Mouse (Mus musculus) embryonic facial prominence, embryonic 11.5 days (tissue): ENCODE results near the gene Fxyd5. TPM values are rescaled to one million over a fixed set of nuclear protein-coding genes. Genes with fewer than 3 reads are reported as not detected.
A peak's percentile ranks its signal among the peaks of the same experiment; 100 is the strongest.

Experiments used
- ATAC-seq: fragments of 200-750 bp; cut with Nextera tagmentation; replicated peaks from 2 replicates; pipeline ENCODE4 v1.8.0; 2017; ENCODE audit warnings: low read depth; ENCODE audit not compliant: insufficient number of reproducible peaks, low FRiP score, low TSS enrichment
- DNase-seq: peaks from one replicate; pipeline ENCODE4 v3.0.0-alpha.2; 2015; ENCODE audit warnings: low spot score
- H3K27ac ChIP-seq: fragments of 300-500 bp; sonication (generic); replicated peaks from 2 replicates; pipeline ENCODE4 v1.5.1; 2014; ENCODE audit warnings: mild to moderate bottlenecking, low read depth, low read length, control low read depth
- H3K27me3 ChIP-seq: fragments of 300-500 bp; sonication (generic); 2 replicates; pipeline ENCODE4 v1.6.1; 2014; ENCODE audit warnings: mild to moderate bottlenecking, low read length, moderate library complexity, mixed read lengths; ENCODE audit not compliant: control insufficient read depth, insufficient read depth
- H3K36me3 ChIP-seq: fragments of 300-500 bp; sonication (generic); replicated peaks from 2 replicates; pipeline ENCODE4 v1.6.1; 2014; ENCODE audit warnings: low read depth, mild to moderate bottlenecking, low read length, moderate library complexity, mixed read lengths; ENCODE audit not compliant: control insufficient read depth, insufficient read depth
- H3K4me1 ChIP-seq: fragments of 300-500 bp; sonication (generic); 2 replicates; pipeline ENCODE4 v1.6.1; 2014; ENCODE audit warnings: low read length, mixed read lengths; ENCODE audit not compliant: control insufficient read depth, insufficient read depth
- H3K4me2 ChIP-seq: fragments of 300-500 bp; sonication (generic); 2 replicates; pipeline ENCODE4 v1.6.1; 2014; ENCODE audit warnings: low read depth, mild to moderate bottlenecking, control low read depth, low read length, moderate library complexity
- H3K4me3 ChIP-seq: fragments of 300-500 bp; sonication (generic); 2 replicates; pipeline ENCODE4 v1.5.1; 2014; ENCODE audit warnings: low read depth, low read length, control low read depth
- H3K9ac ChIP-seq: fragments of 300-500 bp; sonication (generic); replicated peaks from 2 replicates; pipeline ENCODE4 v1.6.1; 2014; ENCODE audit warnings: mild to moderate bottlenecking, control low read depth, low read length
- H3K9me3 ChIP-seq: fragments of 300-500 bp; sonication (generic); replicated peaks from 2 replicates; pipeline ENCODE4 v1.6.1; 2016; ENCODE audit warnings: mild to moderate bottlenecking, low read length, inconsistent platforms, mixed read lengths; ENCODE audit not compliant: control insufficient read depth
- WGBS: fragments of 180-500 bp; shearing (Covaris S2); extraction: QIAGEN DNeasy Blood & Tissue Kit; methylation state at CpG from one replicate; pipeline ENCODE4 v1.1.7; 2014; 5-methylcytosine and 5-hydroxymethylcytosine counted together
- polyA plus RNA-seq: library from polyadenylated mRNA; unstranded; fragments of >200 nt; fragmentation: Nextera tagmentation; extraction: Ambion mirVana; gene quantifications from 2 replicates; pipeline ENCODE4 v1.2.1, GENCODE M21; 2014

Gene Fxyd5
- polyA plus RNA-seq, 1 experiment from 2014 or later: 10.3 TPM

- Histone ChIP-seq H3K4me1 (no peaks in the 10 kb centered on the region; the same call in 1 of the 2 replicates), H3K27ac (no peak overlapping the region), H3K9ac (no peak overlapping the region), H3K4me3 (no peak overlapping the region), H3K4me2 (no peak overlapping the region), H3K27me3 (no peaks in the 10 kb centered on the region), H3K9me3 (no peaks in the 10 kb centered on the region), H3K36me3 (no peaks in the 10 kb centered on the region)
- DNase-seq (no peak), ATAC-seq (no peak)
These were observed 39.8 kb upstream of the Fxyd5 start for GRCm38 (mm10) chr7:31082106-31082505.

GRCm38 (mm10) chr7:31081106-31081505 is 38.8 kb upstream of the Fxyd5 start:
- Histone ChIP-seq H3K4me2 (no peak overlapping the region), H3K9ac (no peak overlapping the region), H3K27me3 (no peaks in the 10 kb centered on the region), H3K36me3 (no peaks in the 10 kb centered on the region), H3K9me3 (no peaks in the 10 kb centered on the region), H3K4me3 (no peak overlapping the region), H3K27ac (no peak overlapping the region), H3K4me1 (no peaks in the 10 kb centered on the region; the same call in 1 of the 2 replicates)
- DNase-seq (no peak), ATAC-seq (no peak)
- WGBS: 21% methylated on average over 1 of the region's 1 CpGs

- no peak overlapping the region for H3K4me2 ChIP-seq
- H3K9ac ChIP-seq: no peak overlapping the region
- no peaks in the 10 kb centered on the region for H3K36me3 ChIP-seq
- H3K4me1 ChIP-seq: no peaks in the 10 kb centered on the region; the same call in 1 of the 2 replicates
- no peaks in the 10 kb centered on the region for H3K27me3 ChIP-seq
- WGBS: 27% methylated on average over 3 of the region's 3 CpGs
- DNase-seq (no peak), ATAC-seq (no peak)
- H3K4me3 ChIP-seq: no peak overlapping the region
- no peak overlapping the region for H3K27ac ChIP-seq
- H3K9me3 ChIP-seq: no peaks in the 10 kb centered on the region
These were observed 38.3 kb upstream of the Fxyd5 start for GRCm38 (mm10) chr7:31080611-31081010.

GRCm38 (mm10) chr7:31079670-31080069 is 37.4 kb upstream of the Fxyd5 start:
- Histone ChIP-seq H3K9ac (no peak overlapping the region), H3K4me3 (no peak overlapping the region), H3K9me3 (no peaks in the 10 kb centered on the region), H3K27me3 (no peaks in the 10 kb centered on the region), H3K36me3 (no peaks in the 10 kb centered on the region), H3K4me2 (no peak overlapping the region), H3K4me1 (no peaks in the 10 kb centered on the region; the same call in 1 of the 2 replicates), H3K27ac (no peak overlapping the region)
- WGBS: 94% methylated on average over 8 of the region's 8 CpGs
- ATAC-seq (no peak), DNase-seq (no peak)

- no peak overlapping the region for H3K4me2 ChIP-seq
- no peaks in the 10 kb centered on the region for H3K27me3 ChIP-seq
- H3K4me3 ChIP-seq: no peak overlapping the region
- no peaks in the 10 kb centered on the region; the same call in 1 of the 2 replicates for H3K4me1 ChIP-seq
- no peak overlapping the region for H3K9ac ChIP-seq
- no peak; the same call in 1 of the 2 replicates for ATAC-seq
- no peaks in the 10 kb centered on the region for H3K36me3 ChIP-seq
- H3K9me3 ChIP-seq: no peaks in the 10 kb centered on the region
- 30% methylated on average over 5 of the region's 5 CpGs for WGBS
- DNase-seq: peak; percentile 78
- H3K27ac ChIP-seq: no peak overlapping the region
These were observed 35.7 kb upstream of the Fxyd5 start for GRCm38 (mm10) chr7:31077885-31078445.

- DNase-seq (no peak), ATAC-seq (peak; percentile 41; the same call in 1 of the 2 replicates)
- H3K9me3 ChIP-seq: no peaks in the 10 kb centered on the region
- no peak overlapping the region for H3K4me3 ChIP-seq
- no peak overlapping the region for H3K27ac ChIP-seq
- H3K4me1 ChIP-seq: no peaks in the 10 kb centered on the region
- no peak overlapping the region for H3K9ac ChIP-seq
- H3K27me3 ChIP-seq: no peaks in the 10 kb centered on the region
- no peak overlapping the region for H3K4me2 ChIP-seq
- no peaks in the 10 kb centered on the region for H3K36me3 ChIP-seq
- 17% methylated on average over 6 of the region's 6 CpGs for WGBS
These were observed 35.2 kb upstream of the Fxyd5 start for GRCm38 (mm10) chr7:31077470-31077869.

GRCm38 (mm10) chr7:31076492-31076891 is 34.2 kb upstream of the Fxyd5 start, which contains the start of gene Fxyd3:
TSS of gene Fxyd3 (minus strand) at chr7:31076704.
- no peaks in the 10 kb centered on the region for H3K27me3 ChIP-seq
- ATAC-seq (no peak), DNase-seq (no peak)
- no peaks in the 10 kb centered on the region for H3K9me3 ChIP-seq
- no peak within 1 kb of the TSS for H3K4me3 ChIP-seq
- H3K4me1 ChIP-seq: no peaks in the 10 kb centered on the region
- no peak within 1 kb of the TSS for H3K27ac ChIP-seq
- WGBS: 39% methylated on average over 5 of the region's 5 CpGs
- no peak within 1 kb of the TSS for H3K9ac ChIP-seq
- no peak within 1 kb of the TSS for H3K4me2 ChIP-seq
- no peaks in the 10 kb centered on the region for H3K36me3 ChIP-seq

GRCm38 (mm10) chr7:31074713-31075069 is 32.4 kb upstream of the Fxyd5 start:
- Histone ChIP-seq H3K4me2 (no peak overlapping the region), H3K4me1 (no peaks in the 10 kb centered on the region), H3K9ac (no peak overlapping the region), H3K9me3 (no peaks in the 10 kb centered on the region), H3K27me3 (no peaks in the 10 kb centered on the region), H3K36me3 (no peaks in the 10 kb centered on the region), H3K4me3 (no peak overlapping the region), H3K27ac (no peak overlapping the region)
- DNase-seq (no peak), ATAC-seq (no peak)
- WGBS: 83% methylated on average over 5 of the region's 5 CpGs
